Mouse (Mus musculus): ENCODE data around the gene Pde4d.

DNA sequence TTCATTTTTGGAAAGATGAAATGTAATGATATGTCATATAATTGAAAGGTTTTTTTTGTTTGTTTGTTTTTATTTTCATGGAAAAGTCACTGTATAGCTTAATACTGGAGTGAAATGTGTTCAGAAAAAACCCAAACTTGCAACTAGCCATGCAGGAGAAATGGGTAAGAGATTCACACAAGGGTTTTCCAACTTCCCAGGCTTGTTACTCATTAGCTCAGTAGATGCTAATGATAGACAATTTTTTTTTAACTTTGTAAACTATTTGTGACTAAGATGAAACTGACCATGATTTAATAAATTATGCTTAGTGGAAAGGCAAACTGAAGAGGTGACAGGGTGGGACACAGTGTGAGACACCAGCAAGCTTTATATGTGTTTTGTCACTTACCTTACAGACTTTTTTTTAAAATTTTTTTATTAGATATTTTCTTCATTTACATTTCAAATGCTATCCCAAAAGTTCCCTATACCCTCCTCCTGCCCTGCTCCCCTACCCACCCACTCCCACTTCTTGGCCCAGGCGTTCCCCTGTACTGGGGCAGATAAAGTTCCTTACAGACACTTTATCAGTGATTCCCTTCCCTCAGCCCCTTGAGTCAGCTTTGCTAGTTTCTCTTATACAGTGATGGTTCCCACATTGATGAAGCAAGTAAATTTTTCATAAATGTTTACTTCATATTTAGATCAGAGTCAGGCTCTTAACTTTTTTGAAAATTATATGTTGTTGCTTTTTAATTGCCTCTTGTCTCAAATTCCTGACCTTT is 30.8 kb upstream of the Pde4d start:
- TF ChIP-seq POLR2A (IDR thresholded peaks at IDR 0.05; ENCODE audit: borderline replicate concordance, insufficient read depth, low read length) (no peak), CTCF (IDR thresholded peaks at IDR 0.05; ENCODE audit: borderline replicate concordance, insufficient read depth, low read depth, low read length) (no peak)
